Mouse (Mus musculus): Measurements from ENCODE around the gene Hoxc6. TPM values are rescaled to one million over a fixed set of nuclear protein-coding genes. Genes with fewer than 3 reads are reported as not detected.

Hoxc6 gene
- polyA plus RNA-seq, 1 experiment from 2014 or later, result not detected

DNA sequence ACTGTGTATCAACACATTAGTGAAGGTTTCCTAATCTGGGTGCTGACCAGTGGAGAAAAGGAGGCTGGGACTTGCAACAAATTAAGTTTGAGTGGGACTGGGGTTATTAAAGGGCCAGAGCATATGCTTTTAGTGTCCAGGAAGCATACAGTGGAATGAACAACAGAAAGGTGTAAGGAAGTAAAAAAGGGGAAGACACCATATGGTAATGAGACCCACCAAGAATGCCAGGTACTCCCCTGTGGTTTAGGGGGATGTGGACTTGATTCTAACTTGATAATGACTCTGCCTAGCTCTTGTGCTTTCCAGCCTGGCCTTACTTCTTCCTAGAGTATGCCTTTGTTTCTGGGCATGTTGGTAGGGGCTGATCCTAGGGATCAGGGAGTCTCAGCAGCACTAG lies 55.2 kb downstream of the Hoxc6 start:
- no peak for DNase-seq (ENCODE audit: low spot score)
- no peaks in the 10 kb centered on the region for H3K9me3 ChIP-seq
- H3K4me3 ChIP-seq, result no peak overlapping the region
- no peaks in the 10 kb centered on the region for H3K36me3 ChIP-seq
- no peak overlapping the region for H3K27ac ChIP-seq
- peaks cover 98% of the 10 kb centered on the region for H3K27me3 ChIP-seq (ENCODE audit: insufficient read depth, poor library complexity, severe bottlenecking)
- no peaks in the 10 kb centered on the region for H3K4me1 ChIP-seq (replicated peaks)

DNA sequence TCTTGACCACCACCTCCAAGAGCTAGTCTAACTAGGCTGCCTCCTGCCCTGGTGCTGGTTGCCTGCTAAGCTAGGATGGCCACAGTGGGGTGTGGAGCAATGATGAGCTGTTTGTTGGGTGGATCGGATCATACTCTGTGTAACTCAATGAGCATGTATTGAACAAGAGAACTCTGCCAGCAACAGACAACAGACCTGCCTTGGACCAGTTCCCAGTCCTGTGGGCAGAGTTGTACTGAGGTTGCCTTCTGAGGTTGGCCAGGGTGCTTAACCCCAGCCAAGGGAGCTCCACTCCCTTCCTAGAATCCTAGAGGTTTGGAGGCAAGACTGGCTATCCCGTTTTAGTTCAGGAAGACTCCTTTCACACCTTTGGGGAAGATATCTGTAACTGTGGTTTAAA lies 58.3 kb downstream of the Hoxc6 start:
- Histone ChIP-seq H3K36me3 (no peaks in the 10 kb centered on the region), H3K27ac (no peak overlapping the region), H3K4me1 (replicated peaks) (0 out of 2 replicates have a peak, but pooled peaks cover 7% of the 10 kb centered on the region), H3K9me3 (no peaks in the 10 kb centered on the region), H3K4me3 (no peak overlapping the region), H3K27me3 (ENCODE audit: insufficient read depth, poor library complexity, severe bottlenecking) (peaks cover 98% of the 10 kb centered on the region)
- no peak for DNase-seq (ENCODE audit: low spot score)
- 46% methylated on average over 2 of the region's 2 CpGs for WGBS

DNA sequence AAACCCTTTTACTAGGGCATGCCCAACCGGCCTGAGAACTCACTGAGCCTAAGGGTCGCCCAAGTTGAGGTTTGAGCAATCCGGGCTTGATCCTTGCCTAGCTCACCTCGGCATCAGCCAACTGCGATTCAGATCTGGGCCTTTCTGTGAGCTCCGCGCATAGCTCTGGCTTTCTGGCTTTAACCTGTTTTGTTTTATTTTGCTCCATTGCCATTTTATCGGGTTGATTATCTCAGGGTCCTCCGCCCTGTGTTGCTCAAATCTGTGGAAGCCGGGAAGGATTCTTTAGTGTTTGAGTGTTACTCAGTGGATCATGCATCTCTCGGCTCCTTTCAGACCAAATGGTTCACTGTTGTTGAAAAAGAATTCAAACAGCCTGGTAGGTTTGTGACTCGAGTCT lies 60.7 kb downstream of the Hoxc6 start:
- H3K4me3 ChIP-seq, result peak overlapping the region; percentile 19; the same call in 1 of the 2 replicates
- H3K27me3 ChIP-seq (ENCODE audit: insufficient read depth, poor library complexity, severe bottlenecking), result peaks cover 100% of the 10 kb centered on the region
- WGBS, result 2% methylated on average over 12 of the region's 12 CpGs
- no peak overlapping the region for H3K27ac ChIP-seq
- H3K36me3 ChIP-seq, result no peaks in the 10 kb centered on the region
- DNase-seq (ENCODE audit: low spot score), result peak; percentile 55
- H3K9me3 ChIP-seq, result no peaks in the 10 kb centered on the region
- 0 out of 2 replicates have a peak, but pooled peaks cover 8% of the 10 kb centered on the region for H3K4me1 ChIP-seq (replicated peaks)

DNA sequence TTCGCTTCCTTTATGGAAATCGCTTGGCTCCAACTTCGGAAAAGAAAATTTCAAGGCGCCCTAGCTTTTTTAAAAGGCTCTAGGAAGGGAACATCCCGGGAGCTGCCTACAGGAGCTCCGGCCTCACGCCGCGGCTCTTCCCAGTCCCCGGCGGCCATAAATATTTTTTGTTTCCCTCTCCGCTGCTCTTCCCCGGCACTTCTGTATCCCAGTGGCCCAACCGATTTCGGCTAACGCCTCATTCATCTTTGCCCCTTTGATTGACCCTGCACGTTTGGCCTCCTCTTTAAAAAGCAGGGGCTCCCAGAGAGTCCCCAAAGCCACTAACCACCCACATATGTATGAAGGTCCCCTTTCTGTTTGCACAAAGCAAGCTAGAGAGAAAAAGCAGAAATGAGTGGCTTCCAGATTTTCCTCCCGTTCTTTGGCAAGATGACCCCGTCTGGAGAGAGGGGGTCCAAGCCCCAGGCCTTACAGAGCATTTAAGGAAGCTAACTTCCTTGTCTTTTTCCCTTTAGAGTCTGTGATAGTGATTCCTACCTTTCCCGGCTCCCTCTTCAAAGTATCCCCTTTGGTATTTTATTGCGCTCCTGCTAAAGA lies 61.4 kb downstream of the Hoxc6 start:
- Histone ChIP-seq H3K4me3 (peak overlapping the region; percentile 19; the same call in 1 of the 2 replicates), H3K4me1 (replicated peaks) (0 out of 2 replicates have a peak, but pooled peaks cover 8% of the 10 kb centered on the region), H3K36me3 (no peaks in the 10 kb centered on the region), H3K27me3 (ENCODE audit: insufficient read depth, poor library complexity, severe bottlenecking) (peaks cover 100% of the 10 kb centered on the region), H3K9me3 (no peaks in the 10 kb centered on the region), H3K27ac (no peak overlapping the region; the same call in 1 of the 2 replicates)
- WGBS, result under 1% methylated on average over 21 of the region's 21 CpGs
- peak; percentile 44 for DNase-seq (ENCODE audit: low spot score)

DNA sequence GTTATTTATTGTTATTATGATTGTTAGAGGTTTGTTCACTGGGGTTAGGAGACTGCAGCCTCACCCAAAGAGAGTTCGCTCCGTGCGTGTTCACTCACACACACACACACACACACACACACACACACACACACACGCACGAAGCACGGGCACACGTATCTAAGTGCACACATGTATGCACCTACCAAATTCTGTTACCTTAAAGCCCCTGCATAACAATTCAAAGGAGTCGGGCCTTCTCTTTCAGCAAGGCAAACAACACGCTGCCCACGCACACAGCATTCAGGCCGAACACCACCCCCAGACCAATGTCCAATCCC lies 61.9 kb downstream of the Hoxc6 start:
- H3K27ac ChIP-seq, result no peak overlapping the region; the same call in 1 of the 2 replicates
- H3K4me1 ChIP-seq (replicated peaks), result 0 out of 2 replicates have a peak, but pooled peaks cover 8% of the 10 kb centered on the region
- peaks cover 100% of the 10 kb centered on the region for H3K27me3 ChIP-seq (ENCODE audit: insufficient read depth, poor library complexity, severe bottlenecking)
- no peak for DNase-seq (ENCODE audit: low spot score)
- H3K4me3 ChIP-seq, result no peak overlapping the region; the same call in 1 of the 2 replicates
- 2% methylated on average over 11 of the region's 11 CpGs for WGBS
- no peaks in the 10 kb centered on the region for H3K36me3 ChIP-seq
- no peaks in the 10 kb centered on the region for H3K9me3 ChIP-seq

DNA sequence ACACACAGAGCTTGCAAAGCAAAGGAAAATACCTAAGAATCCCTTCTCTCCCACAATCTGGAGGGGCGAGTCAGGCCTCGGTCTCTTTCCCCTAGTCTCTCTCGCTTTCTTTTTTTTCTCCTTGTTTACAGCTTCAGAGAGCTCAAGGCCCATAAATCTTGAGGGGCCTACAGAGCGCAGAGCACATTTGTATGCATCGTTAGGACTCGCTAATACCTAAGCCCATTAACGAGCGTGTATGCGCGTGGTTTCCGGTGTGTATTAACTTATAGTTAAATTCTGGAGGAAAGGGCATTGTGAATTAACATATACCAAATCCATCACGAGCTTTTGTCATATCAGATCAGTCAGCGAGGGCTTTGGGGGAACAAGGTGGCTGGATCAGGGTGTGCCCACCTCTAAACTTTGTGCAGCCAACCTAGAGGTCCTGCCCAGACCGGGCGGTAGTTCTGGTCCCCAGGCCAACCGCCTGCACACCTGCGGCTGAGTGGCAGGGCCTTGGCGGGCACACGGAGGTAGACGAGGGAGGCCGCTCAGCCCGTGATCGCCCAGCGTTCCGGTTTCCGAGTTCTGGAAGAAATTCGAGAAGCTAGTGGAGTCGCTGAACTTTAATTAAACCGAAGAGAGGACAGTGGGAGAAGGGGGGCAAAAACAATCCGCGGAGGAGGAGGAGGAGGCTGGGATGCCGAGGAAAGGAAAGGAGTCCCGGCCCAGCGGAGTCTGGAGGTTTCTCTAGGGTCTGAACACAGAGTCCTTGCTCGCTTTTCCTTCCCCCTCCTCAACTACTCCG lies 62.5 kb downstream of the Hoxc6 start:
- 0 out of 2 replicates have a peak, but pooled peaks cover 8% of the 10 kb centered on the region for H3K4me1 ChIP-seq (replicated peaks)
- H3K36me3 ChIP-seq, result no peaks in the 10 kb centered on the region
- peak; percentile 66 for DNase-seq (ENCODE audit: low spot score)
- peak overlapping the region; percentile 12; the same call in 1 of the 2 replicates for H3K4me3 ChIP-seq
- H3K27me3 ChIP-seq (ENCODE audit: insufficient read depth, poor library complexity, severe bottlenecking), result peaks cover 100% of the 10 kb centered on the region
- no peak overlapping the region; the same call in 1 of the 2 replicates for H3K27ac ChIP-seq
- WGBS, result under 1% methylated on average over 36 of the region's 36 CpGs
- no peaks in the 10 kb centered on the region for H3K9me3 ChIP-seq

DNA sequence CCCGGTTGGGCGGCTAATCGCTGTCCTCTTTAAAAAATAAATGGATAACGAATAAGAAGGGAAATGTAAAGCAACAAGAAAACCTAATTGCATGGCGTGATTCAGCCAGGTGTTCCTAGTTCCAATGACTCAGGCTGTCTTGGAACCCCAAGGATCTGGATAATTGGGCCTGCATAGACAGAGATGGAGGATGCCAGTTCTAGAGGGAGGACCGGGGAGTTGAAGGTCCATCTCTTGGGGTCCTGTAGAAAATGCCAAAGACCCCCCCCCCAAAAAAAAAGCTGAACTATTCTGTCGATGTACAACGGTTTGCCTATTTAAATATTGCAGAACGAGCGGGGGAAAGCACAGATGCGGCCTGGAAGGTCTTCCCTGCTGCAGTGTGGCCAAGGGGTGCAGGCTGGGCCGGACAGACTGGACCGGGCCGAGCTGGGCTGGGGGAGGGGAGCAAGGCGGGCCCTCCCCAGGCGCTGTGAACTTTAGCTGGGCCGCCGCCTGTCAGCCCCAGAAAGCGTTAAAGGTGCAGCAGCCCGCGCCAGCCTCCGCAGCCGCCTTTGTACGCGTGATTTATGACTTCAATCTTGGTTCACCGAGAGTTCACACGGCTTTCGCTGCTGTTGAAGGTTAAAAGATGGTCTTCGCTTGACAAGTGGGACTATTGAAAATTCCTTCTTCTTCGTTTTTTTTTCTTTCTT lies 63.2 kb downstream of the Hoxc6 start:
- Histone ChIP-seq H3K4me3 (peak overlapping the region; percentile 11; the same call in 1 of the 2 replicates), H3K4me1 (replicated peaks) (0 out of 2 replicates have a peak, but pooled peaks cover 8% of the 10 kb centered on the region), H3K9me3 (no peaks in the 10 kb centered on the region), H3K27me3 (ENCODE audit: insufficient read depth, poor library complexity, severe bottlenecking) (peaks cover 100% of the 10 kb centered on the region), H3K27ac (no peak overlapping the region), H3K36me3 (no peaks in the 10 kb centered on the region)
- peak; percentile 40 for DNase-seq (ENCODE audit: low spot score)
- under 1% methylated on average over 30 of the region's 30 CpGs for WGBS

MicroRNA genes within 50 kb of the gene (microRNA counts, 519-probe panel; counts per million panel counts)
- 1,255 counts per million, percentile 77 among the panel's probes with 10 or more counts for microRNA mmu-miR-615-3p
- microRNA mmu-miR-615-5p, result 1,255 counts per million, percentile 77 among the panel's probes with 10 or more counts

Other genes starting within 250 kb of the Hoxc6 start
- 0.09 and 0.16 TPM in 2 replicates for gene Hoxc13, start 77.2 kb upstream of the Hoxc6 start, polyA plus RNA-seq (2016; fragmentation: Nextera tagmentation; extraction: Ambion mirVana)
- not detected in 2 replicates for gene Hoxc12, start 61.5 kb upstream of the Hoxc6 start, polyA plus RNA-seq (2016; fragmentation: Nextera tagmentation; extraction: Ambion mirVana)
- gene Hoxc11, start 43.8 kb upstream of the Hoxc6 start, polyA plus RNA-seq (2016; fragmentation: Nextera tagmentation; extraction: Ambion mirVana), result not detected in 2 replicates
- gene Hoxc10, start 31.5 kb upstream of the Hoxc6 start, polyA plus RNA-seq (2016; fragmentation: Nextera tagmentation; extraction: Ambion mirVana), result not detected in 2 replicates
- 0.37 and 10.8 TPM in 2 replicates for gene Hoxc5, start 30.8 kb upstream of the Hoxc6 start, polyA plus RNA-seq (2016; fragmentation: Nextera tagmentation; extraction: Ambion mirVana)
- not detected in 2 replicates for gene Hoxc9, start 21.8 kb upstream of the Hoxc6 start, polyA plus RNA-seq (2016; fragmentation: Nextera tagmentation; extraction: Ambion mirVana)
- gene Hoxc8, start 7.7 kb upstream of the Hoxc6 start, polyA plus RNA-seq (2016; fragmentation: Nextera tagmentation; extraction: Ambion mirVana), result not detected in 2 replicates
- 1.5 and 29.6 TPM in 2 replicates for gene Hoxc4, start 20.7 kb downstream of the Hoxc6 start, polyA plus RNA-seq (2016; fragmentation: Nextera tagmentation; extraction: Ambion mirVana)
- gene Smug1, start 168.8 kb downstream of the Hoxc6 start, polyA plus RNA-seq (2016; fragmentation: Nextera tagmentation; extraction: Ambion mirVana), result 24.3 TPM in 2 replicates
- gene Cbx5, start 241.6 kb downstream of the Hoxc6 start, polyA plus RNA-seq (2016; fragmentation: Nextera tagmentation; extraction: Ambion mirVana), result 157 and 186 TPM in 2 replicates
- gene Hnrnpa1, start 242.2 kb downstream of the Hoxc6 start, polyA plus RNA-seq (2016; fragmentation: Nextera tagmentation; extraction: Ambion mirVana), result 1,344 and 1,669 TPM in 2 replicates

Data from hindbrain, embryonic 10.5 days (tissue).